Mouse (Mus musculus) heart, embryonic 14.5 days (tissue): ENCODE data around the gene Ctrb1. TPM values are rescaled to one million over a fixed set of nuclear protein-coding genes. Genes with fewer than 3 reads are reported as not detected.

Experiments used
- ATAC-seq: fragments of 200-750 bp; cut with Nextera tagmentation; 2 replicates; pipeline ENCODE4 v1.8.0; 2017; ENCODE audit warnings: low read depth, moderate TSS enrichment; ENCODE audit not compliant: insufficient number of reproducible peaks, insufficient read depth, low FRiP score
- H3K27ac ChIP-seq, 2 experiments: fragments of 200-500 bp in 1 of 2; fragments of 300-500 bp in 1 of 2; sonication (generic) in 1 of 2; replicated peaks in 1 of 2; 2 replicates each; pipeline ENCODE4 v1.5.1; 2012 to 2014; ENCODE audit warnings: low read depth in 2 of 2, low read length in 2 of 2, control low read depth in 1 of 2, mild to moderate bottlenecking in 1 of 2, mixed read lengths in 1 of 2; ENCODE audit not compliant: control insufficient read depth in 1 of 2, insufficient read depth in 1 of 2
- H3K27me3 ChIP-seq: fragments of 300-500 bp; sonication (generic); 2 replicates; pipeline ENCODE4 v1.6.1; 2014; ENCODE audit warnings: mild to moderate bottlenecking, low read length, control low read depth; ENCODE audit not compliant: control insufficient read depth, insufficient read depth
- H3K36me3 ChIP-seq: fragments of 300-500 bp; sonication (generic); 2 replicates; pipeline ENCODE4 v1.6.1; 2014; ENCODE audit warnings: mild to moderate bottlenecking, control low read depth, low read length, mixed read lengths; ENCODE audit not compliant: control insufficient read depth, insufficient read depth
- H3K4me1 ChIP-seq, 2 experiments: fragments of 200-500 bp in 1 of 2; fragments of 300-500 bp in 1 of 2; sonication (generic) in 1 of 2; 2 replicates each; pipeline ENCODE4 v1.6.1; 2012 to 2014; ENCODE audit warnings: low read length in 2 of 2, control low read depth in 1 of 2, mixed read lengths in 1 of 2; ENCODE audit not compliant: control insufficient read depth in 2 of 2, insufficient read depth in 2 of 2
- H3K4me2 ChIP-seq: fragments of 300-500 bp; sonication (generic); 2 replicates; pipeline ENCODE4 v1.6.1; 2014; ENCODE audit warnings: mild to moderate bottlenecking, low read length
- H3K4me3 ChIP-seq, 2 experiments: fragments of 200-500 bp in 1 of 2; fragments of 300-500 bp in 1 of 2; sonication (generic) in 1 of 2; 2 replicates each; pipeline ENCODE4 v1.5.1; 2012 to 2014; ENCODE audit warnings: low read length in 2 of 2, mild to moderate bottlenecking in 2 of 2, control low read depth in 1 of 2, low read depth in 1 of 2, moderate library complexity in 1 of 2; ENCODE audit not compliant: control insufficient read depth in 1 of 2, insufficient read depth in 1 of 2
- H3K9ac ChIP-seq: fragments of 300-500 bp; sonication (generic); 2 replicates; pipeline ENCODE4 v1.6.1; 2014; ENCODE audit warnings: mild to moderate bottlenecking, low read length
- H3K9me3 ChIP-seq: fragments of 300-500 bp; sonication (generic); 2 replicates; pipeline ENCODE4 v1.6.1; 2016; ENCODE audit warnings: low read length, control low read depth; ENCODE audit not compliant: control insufficient read depth
- WGBS: fragments of 180-500 bp; shearing (Covaris S2); extraction: QIAGEN DNeasy Blood & Tissue Kit; methylation state at CpG from one replicate; pipeline ENCODE4 v1.1.7; 2014; 5-methylcytosine and 5-hydroxymethylcytosine counted together
- polyA plus RNA-seq: library from polyadenylated mRNA; unstranded; fragments of >200 nt; fragmentation: Nextera tagmentation; extraction: Ambion mirVana; gene quantifications from 2 replicates; pipeline ENCODE4 v1.2.1, GENCODE M21; 2014

The Ctrb1 gene
- polyA plus RNA-seq, 1 experiment from 2014 or later: not detected

DNA sequence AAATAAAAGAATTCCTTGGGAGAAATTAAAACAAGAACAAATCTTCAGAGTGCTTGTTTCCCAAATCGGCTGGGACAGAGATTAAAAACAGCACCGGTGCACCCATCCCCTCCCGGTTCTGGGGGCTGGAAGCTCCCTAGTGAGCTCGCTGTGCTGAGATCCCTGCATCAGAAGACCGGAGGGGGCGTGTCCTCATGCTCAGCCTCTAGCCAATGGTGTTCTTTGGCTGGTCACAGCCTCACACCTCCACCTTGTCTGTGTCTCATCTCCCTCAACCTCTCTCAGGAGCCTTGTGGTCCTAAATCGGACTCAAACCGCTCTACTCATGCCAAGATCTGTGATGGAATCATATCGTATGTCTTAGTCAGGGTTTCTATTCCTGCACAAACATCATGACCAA is 8.3 kb downstream of the Ctrb1 start:
- H3K27me3 ChIP-seq: no peaks in the 10 kb centered on the region
- WGBS: 28% methylated on average over 9 of the region's 9 CpGs
- H3K4me3 ChIP-seq: no peak overlapping the region
- ATAC-seq: no peak
- no peaks in the 10 kb centered on the region for H3K4me1 ChIP-seq
- H3K4me2 ChIP-seq: no peak overlapping the region
- H3K9ac ChIP-seq: no peak overlapping the region
- no peaks in the 10 kb centered on the region for H3K36me3 ChIP-seq
- H3K27ac ChIP-seq: no peak overlapping the region
- no peaks in the 10 kb centered on the region for H3K9me3 ChIP-seq

DNA sequence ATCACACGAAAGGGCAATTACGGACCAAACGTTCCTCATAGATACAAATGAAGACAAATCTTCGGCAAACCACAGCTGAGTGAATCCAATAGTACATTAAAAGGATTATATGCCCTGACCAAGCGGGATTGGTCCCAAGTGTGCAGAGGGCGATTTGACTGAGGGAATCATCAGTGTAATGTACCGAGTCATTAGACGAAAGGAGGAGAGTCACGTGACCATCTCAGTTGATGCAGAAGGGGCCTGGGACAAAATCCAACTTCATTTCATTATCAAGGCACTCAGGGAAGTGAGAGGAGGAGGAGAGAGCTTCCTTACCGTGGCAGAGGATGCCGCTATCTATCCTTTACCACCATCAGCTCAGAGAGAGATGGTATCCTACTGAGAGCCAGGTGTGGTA is 9.7 kb downstream of the Ctrb1 start:
- WGBS: 69% methylated on average over 11 of the region's 11 CpGs
- no peaks in the 10 kb centered on the region for H3K27me3 ChIP-seq

DNA sequence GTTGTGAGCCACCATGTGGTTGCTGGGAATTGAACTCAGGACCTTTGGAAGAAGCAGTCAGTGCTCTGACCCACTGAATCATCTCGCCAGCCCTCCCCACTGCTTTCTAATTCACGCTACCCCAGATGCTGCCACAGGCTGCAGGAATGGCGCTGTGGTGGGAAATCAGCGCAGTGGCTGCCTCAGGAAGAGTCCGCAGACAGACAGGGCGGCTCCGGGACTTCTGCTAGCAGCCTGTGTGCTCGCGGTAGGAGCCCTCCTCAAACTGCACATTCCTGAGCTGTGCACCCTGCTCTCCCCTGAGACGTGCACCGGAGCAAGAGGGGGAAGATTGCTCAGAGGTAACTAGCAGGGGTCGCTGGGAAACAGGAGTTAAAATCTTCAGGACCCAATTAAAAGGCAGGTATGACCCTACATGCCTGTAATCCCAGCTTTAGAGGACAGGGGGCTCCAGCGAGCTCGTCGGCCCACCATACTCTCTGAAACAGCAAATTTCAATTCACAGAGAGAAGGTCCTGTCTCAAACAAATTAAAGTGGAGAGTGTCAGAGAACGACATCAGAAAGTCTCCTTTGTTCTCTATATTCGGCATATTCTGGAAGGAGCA is 10.3 kb downstream of the Ctrb1 start:
- H3K4me1 ChIP-seq: no peaks in the 10 kb centered on the region
- no peaks in the 10 kb centered on the region for H3K27me3 ChIP-seq
- 33% methylated on average over 17 of the region's 17 CpGs for WGBS
- H3K4me2 ChIP-seq: no peak overlapping the region
- no peak overlapping the region for H3K27ac ChIP-seq
- no peak overlapping the region for H3K4me3 ChIP-seq
- H3K9me3 ChIP-seq: peaks cover 6% of the 10 kb centered on the region; the same call in 1 of the 2 replicates
- H3K9ac ChIP-seq: no peak overlapping the region
- ATAC-seq: no peak
- no peaks in the 10 kb centered on the region for H3K36me3 ChIP-seq

More for the DNA sequence above, 9.7 kb downstream of the Ctrb1 start:
- Histone ChIP-seq H3K9ac (no peak overlapping the region), H3K9me3 (peaks cover 5% of the 10 kb centered on the region; the same call in 1 of the 2 replicates), H3K27ac (no peak overlapping the region), H3K4me2 (no peak overlapping the region), H3K4me3 (no peak overlapping the region), H3K36me3 (no peaks in the 10 kb centered on the region), H3K4me1 (no peaks in the 10 kb centered on the region)
- ATAC-seq: no peak

DNA sequence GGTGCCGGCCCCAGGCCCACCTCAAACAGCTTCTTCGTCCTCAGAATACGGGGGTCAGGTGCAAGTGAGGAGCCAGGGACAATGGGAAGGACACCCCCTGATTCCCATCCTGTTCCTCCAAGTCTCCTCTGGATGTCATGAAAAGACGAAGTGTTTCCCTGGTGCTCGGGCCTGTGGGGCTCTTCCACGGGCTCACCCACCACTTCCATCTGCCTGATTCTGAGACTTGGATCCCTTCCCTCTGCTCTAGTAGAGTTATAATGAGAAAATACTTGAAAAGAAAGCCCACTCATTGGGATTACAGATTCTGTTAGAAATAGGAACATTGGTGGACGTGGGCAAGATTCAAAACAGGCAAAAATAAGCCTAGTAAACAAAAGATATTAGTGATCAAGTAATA is 12.0 kb downstream of the Ctrb1 start:
- H3K9ac ChIP-seq: no peak overlapping the region
- no peak for ATAC-seq
- H3K36me3 ChIP-seq: no peaks in the 10 kb centered on the region
- no peak overlapping the region for H3K4me3 ChIP-seq
- WGBS: 93% methylated on average over 7 of the region's 7 CpGs
- H3K4me2 ChIP-seq: no peak overlapping the region
- no peaks in the 10 kb centered on the region for H3K27me3 ChIP-seq
- H3K9me3 ChIP-seq: peaks cover 6% of the 10 kb centered on the region; the same call in 1 of the 2 replicates
- no peak overlapping the region for H3K27ac ChIP-seq
- H3K4me1 ChIP-seq: no peaks in the 10 kb centered on the region

DNA sequence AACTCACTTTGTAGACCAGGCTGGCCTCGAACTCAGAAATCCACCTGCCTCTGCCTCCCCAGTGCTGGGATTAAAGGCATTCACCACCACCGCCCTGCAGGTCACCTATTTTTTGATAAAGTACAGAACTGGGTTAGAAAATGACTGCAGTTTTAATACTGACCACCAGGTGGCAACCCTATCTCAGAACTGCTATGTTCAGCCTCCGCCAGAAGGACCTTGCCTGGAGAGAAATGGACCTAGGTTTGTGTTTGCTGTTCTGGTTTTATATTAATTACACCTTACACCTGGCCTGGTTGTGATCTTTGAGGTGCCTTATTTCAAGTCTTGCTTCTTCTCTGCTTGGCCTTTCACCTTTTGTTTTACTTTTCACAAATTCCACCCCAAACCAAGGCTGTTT is 12.7 kb downstream of the Ctrb1 start:
- WGBS: 30% methylated on average over 3 of the region's 3 CpGs
- H3K4me1 ChIP-seq: no peaks in the 10 kb centered on the region
- H3K4me3 ChIP-seq: no peak overlapping the region
- no peak overlapping the region for H3K27ac ChIP-seq
- H3K4me2 ChIP-seq: no peak overlapping the region
- H3K27me3 ChIP-seq: no peaks in the 10 kb centered on the region
- no peak overlapping the region for H3K9ac ChIP-seq
- no peak for ATAC-seq
- no peaks in the 10 kb centered on the region for H3K36me3 ChIP-seq
- H3K9me3 ChIP-seq: peaks cover 6% of the 10 kb centered on the region; the same call in 1 of the 2 replicates

DNA sequence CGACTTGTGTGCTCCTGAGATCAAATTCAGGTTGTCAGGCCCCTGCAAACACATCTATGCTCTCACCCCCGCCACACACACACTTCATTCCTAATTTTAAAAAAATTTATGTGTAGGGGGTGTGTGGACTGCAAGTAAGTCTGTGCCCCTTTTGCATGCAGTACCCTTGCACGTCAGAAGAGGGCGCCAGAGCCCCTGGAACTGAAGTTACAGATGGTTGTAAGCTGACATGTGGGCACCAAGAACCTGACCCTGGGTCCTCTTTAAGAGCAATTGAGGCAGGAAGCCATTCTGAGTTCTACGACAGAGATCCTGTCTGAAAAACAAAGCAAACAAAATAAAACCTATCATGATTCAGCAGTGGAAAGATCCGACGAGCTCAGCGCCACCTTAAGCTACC is 14.6 kb downstream of the Ctrb1 start:
- ATAC-seq: no peak
- no peak overlapping the region for H3K27ac ChIP-seq
- H3K9me3 ChIP-seq: peaks cover 6% of the 10 kb centered on the region; the same call in 1 of the 2 replicates
- H3K36me3 ChIP-seq: peaks cover 9% of the 10 kb centered on the region
- H3K9ac ChIP-seq: no peak overlapping the region
- WGBS: 76% methylated on average over 8 of the region's 8 CpGs
- no peak overlapping the region for H3K4me2 ChIP-seq
- H3K4me1 ChIP-seq: no peaks in the 10 kb centered on the region
- no peak overlapping the region for H3K4me3 ChIP-seq
- no peaks in the 10 kb centered on the region for H3K27me3 ChIP-seq

DNA sequence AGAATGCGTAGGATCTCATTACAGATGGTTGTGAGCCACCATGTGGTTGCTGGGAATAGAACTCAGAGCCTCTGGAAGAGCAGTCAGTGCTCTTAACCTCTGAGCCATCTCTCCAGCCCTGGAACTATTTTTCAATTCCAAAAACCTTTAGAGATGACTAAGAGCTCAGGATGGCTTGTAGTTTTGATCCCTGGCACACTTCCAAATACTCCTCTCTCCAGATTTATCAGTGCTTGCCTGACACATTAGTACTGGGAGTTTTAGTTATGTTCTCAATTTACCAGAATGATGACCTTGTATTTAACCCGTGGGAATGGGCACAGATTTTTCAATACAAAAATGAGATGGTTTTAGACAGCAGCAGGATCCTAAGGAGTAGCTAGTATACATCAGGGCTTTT is 24.1 kb downstream of the Ctrb1 start:
- H3K4me2 ChIP-seq: no peak overlapping the region
- 78% methylated on average over 2 of the region's 2 CpGs for WGBS
- H3K4me3 ChIP-seq: no peak overlapping the region
- peaks cover 6% of the 10 kb centered on the region; the same call in 1 of the 2 replicates for H3K9me3 ChIP-seq
- no peaks in the 10 kb centered on the region for H3K4me1 ChIP-seq
- no peak for ATAC-seq
- no peak overlapping the region for H3K27ac ChIP-seq
- no peaks in the 10 kb centered on the region for H3K27me3 ChIP-seq
- H3K9ac ChIP-seq: no peak overlapping the region
- H3K36me3 ChIP-seq: peaks cover 43% of the 10 kb centered on the region

DNA sequence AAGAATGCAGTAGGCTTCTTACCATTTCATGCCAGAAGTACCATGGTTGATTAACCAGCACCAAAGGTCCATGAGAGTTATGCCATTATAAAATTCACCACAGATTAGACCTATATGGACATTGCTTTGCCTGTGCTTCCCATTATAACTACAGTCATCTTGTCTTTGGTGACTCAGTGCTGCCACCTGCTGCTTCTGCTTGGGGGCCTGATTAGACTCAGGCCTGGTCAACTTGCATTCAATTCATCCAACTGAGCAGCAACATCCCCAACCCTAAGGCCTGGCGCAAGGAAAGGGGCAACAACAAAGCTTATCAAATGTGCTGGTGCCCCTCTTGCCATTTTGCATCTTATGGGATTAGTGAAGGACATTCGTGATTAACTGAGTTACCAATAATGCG is 28.3 kb downstream of the Ctrb1 start:
- ATAC-seq: no peak

More for the DNA sequence above, 28.3 kb downstream of the Ctrb1 start:
- Histone ChIP-seq H3K4me2 (no peak overlapping the region), H3K36me3 (peaks cover 27% of the 10 kb centered on the region), H3K4me1 (peaks cover 2 to 9% of the 10 kb centered on the region in 2 experiments; a peak in 3 of 4 replicates), H3K27me3 (no peaks in the 10 kb centered on the region), H3K27ac (no peak overlapping the region), H3K9ac (no peak overlapping the region), H3K4me3 (no peak overlapping the region), H3K9me3 (no peaks in the 10 kb centered on the region)
- WGBS: 87% methylated on average over 3 of the region's 3 CpGs
